Mouse (Mus musculus): ENCODE measurements around the gene Gm7030. TPM values are rescaled to one million over a fixed set of nuclear protein-coding genes. Genes with fewer than 3 reads are reported as not detected.
A peak's percentile ranks its signal among the peaks of the same experiment; 100 is the strongest.
"Not testable (repeated sequence)": the region's sequence is repeated elsewhere in the genome, so short reads cannot be mapped to it uniquely, and the experiment has no call there.

Gm7030 gene
- polyA plus RNA-seq, 1 experiment from 2014 or later = not detected

DNA sequence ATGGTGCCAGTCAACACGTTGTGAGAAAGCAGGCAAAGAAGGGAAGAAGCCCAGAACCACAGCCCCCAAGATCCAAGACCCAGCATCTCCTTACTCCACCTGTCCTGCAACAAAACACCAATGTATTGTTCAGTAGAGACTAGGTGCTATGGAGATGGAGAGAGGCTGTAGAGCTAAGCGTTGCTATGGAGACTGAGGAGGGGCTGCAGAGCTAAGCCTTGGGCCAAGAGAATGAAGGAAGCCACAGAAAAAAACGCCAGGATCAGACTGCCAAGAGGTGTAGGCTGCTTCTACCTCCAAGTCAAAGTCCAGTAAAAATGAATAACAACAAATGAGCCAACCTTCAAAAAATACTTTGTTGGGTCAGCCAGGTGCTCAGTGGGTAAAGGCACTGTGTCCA, 12.7 kb downstream of the Gm7030 start:
- not testable (repeated sequence) for H3K4me2 ChIP-seq; H3K9ac ChIP-seq (ENCODE audit: low read length); H3K9me3 ChIP-seq (ENCODE audit: control insufficient read depth, low read length); H3K4me3 ChIP-seq (ENCODE audit: low read depth, low read length); H3K36me3 ChIP-seq (ENCODE audit: control insufficient read depth, insufficient read depth, low read length); H3K27me3 ChIP-seq (ENCODE audit: control insufficient read depth, insufficient read depth, low read length); DNase-seq (ENCODE audit: low spot score, missing footprints); H3K27ac ChIP-seq (ENCODE audit: low read depth, low read length); ATAC-seq (ENCODE audit: low FRiP score); H3K4me1 ChIP-seq (ENCODE audit: control insufficient read depth, insufficient read depth, low read length)
- 12% methylated on average over 3 of the region's 3 CpGs for WGBS

DNA sequence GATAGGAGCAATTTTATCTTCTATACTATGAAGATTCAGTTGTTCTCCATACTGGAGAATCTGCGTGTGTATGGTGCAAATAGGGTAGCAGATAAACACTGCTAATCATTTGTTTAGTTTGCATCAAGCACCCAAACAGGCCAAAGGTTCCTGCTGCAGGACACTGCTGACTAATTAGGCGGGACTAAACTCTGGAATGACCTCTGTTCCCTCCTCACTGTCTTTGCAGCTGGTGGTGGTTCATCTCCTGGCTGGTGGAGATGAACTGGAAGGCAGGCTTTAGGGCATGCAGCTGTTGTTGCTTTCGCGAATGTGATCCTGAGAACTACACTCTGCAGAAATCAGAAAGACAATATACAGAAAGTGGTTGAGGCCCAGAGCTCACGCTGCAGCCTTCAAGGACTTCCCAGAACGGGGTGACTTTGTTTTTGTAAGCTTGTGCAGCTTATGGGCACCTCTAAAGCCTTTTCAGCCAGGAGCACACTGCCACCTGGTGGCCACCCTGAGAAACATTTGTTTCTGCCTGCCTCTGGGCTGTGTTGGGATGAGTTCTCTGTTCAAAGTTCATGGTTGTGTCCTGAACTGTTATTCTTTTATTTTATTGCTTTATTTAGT, 15.1 kb downstream of the Gm7030 start:
- 0 out of 2 replicates have a peak, but pooled peaks have one; percentile 57 for ATAC-seq (ENCODE audit: low FRiP score)
- H3K27ac ChIP-seq (ENCODE audit: low read depth, low read length); H3K4me2 ChIP-seq; H3K9me3 ChIP-seq (ENCODE audit: control insufficient read depth, low read length); H3K9ac ChIP-seq (ENCODE audit: low read length); H3K27me3 ChIP-seq (ENCODE audit: control insufficient read depth, insufficient read depth, low read length); H3K4me3 ChIP-seq (ENCODE audit: low read depth, low read length); H3K36me3 ChIP-seq (ENCODE audit: control insufficient read depth, insufficient read depth, low read length); H3K4me1 ChIP-seq (ENCODE audit: control insufficient read depth, insufficient read depth, low read length): not testable (repeated sequence)
- 19% methylated on average over 6 of the region's 6 CpGs for WGBS
- DNase-seq (ENCODE audit: low spot score, missing footprints) = peak; percentile 90

DNA sequence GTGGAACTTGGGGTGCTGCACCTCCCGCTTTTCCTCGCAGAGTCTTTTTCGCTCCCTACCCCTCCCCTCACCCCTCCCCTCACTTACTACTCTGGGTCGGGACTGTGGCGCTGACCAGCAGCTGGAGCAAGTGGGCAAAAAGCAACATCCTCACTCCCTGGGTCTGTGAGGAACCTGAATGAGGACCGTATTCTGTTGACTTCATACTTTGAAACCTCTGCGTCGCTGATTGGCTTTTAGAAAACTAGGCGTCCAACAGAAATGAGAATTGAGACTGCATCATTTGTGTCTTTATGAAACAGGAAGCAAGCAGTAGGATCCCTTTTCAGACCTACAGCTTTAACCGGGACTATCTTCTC, 17.7 kb downstream of the Gm7030 start:
- WGBS = 3% methylated on average over 10 of the region's 10 CpGs
- peak; percentile 50; the same call in 1 of the 2 replicates for ATAC-seq (ENCODE audit: low FRiP score)

DNA sequence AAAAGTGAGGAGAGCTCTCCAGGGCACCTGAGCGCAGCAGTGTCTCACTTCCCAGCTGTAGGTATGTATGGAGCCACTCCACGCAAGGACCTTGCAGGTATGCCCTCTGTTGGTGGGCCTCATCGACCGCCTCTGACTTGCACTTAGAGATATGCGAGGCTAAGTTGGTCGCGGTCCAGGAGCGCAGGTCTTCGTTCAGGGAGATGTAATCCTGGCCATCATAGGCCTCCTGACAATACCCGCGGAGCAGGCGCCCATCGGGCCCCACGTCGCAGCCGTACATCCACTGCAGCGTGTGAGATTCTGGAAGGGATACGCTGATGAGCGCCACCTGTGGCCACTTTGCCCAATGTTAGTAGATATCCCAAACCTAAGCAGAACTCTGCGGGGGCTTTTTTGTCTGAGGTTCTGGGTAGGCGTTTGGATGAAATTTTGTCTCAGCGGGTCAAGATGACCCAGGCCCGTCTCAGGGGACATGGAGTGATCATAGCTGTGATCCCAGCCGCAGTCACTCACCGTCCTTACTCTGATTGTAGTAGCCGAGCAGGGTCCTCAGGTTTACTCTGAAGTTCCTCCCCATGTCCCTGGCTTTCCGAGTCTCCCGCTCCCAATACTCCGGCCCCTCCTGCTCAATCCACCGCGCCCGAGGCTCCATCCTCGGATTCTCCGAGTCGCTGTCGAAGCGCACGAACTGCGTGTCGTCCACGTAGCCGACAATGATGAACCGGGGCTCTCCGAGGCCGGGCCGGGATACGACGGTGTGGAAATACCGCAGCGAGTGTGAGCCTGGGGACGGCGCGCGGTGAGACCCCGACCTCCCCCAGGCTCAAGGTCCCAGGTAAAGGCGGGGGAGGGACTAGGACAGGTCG, 18.4 kb downstream of the Gm7030 start:
- Histone ChIP-seq H3K9ac (ENCODE audit: low read length) (peak overlapping the region; percentile 42), H3K4me3 (ENCODE audit: low read depth, low read length) (peak overlapping the region; percentile 36), H3K4me2 (peak overlapping the region; percentile 71)
- WGBS = 1% methylated on average over 56 of the region's 57 CpGs
- ATAC-seq (ENCODE audit: low FRiP score) = peak; percentile 77
- H3K27ac ChIP-seq (ENCODE audit: low read depth, low read length); H3K27me3 ChIP-seq (ENCODE audit: control insufficient read depth, insufficient read depth, low read length); H3K9me3 ChIP-seq (ENCODE audit: control insufficient read depth, low read length); H3K36me3 ChIP-seq (ENCODE audit: control insufficient read depth, insufficient read depth, low read length); H3K4me1 ChIP-seq (ENCODE audit: control insufficient read depth, insufficient read depth, low read length): not testable (repeated sequence)
- DNase-seq (ENCODE audit: low spot score, missing footprints) = peak; percentile 95

More for the DNA sequence above, 17.7 kb downstream of the Gm7030 start:
- H3K27ac ChIP-seq (ENCODE audit: low read depth, low read length); H3K36me3 ChIP-seq (ENCODE audit: control insufficient read depth, insufficient read depth, low read length); H3K4me1 ChIP-seq (ENCODE audit: control insufficient read depth, insufficient read depth, low read length); H3K9me3 ChIP-seq (ENCODE audit: control insufficient read depth, low read length); H3K27me3 ChIP-seq (ENCODE audit: control insufficient read depth, insufficient read depth, low read length): not testable (repeated sequence)
- H3K4me2 ChIP-seq = peak overlapping the region; percentile 71
- H3K9ac ChIP-seq (ENCODE audit: low read length) = peak overlapping the region; percentile 42
- H3K4me3 ChIP-seq (ENCODE audit: low read depth, low read length) = peak overlapping the region; percentile 36
- DNase-seq (ENCODE audit: low spot score, missing footprints) = peak; percentile 91

DNA sequence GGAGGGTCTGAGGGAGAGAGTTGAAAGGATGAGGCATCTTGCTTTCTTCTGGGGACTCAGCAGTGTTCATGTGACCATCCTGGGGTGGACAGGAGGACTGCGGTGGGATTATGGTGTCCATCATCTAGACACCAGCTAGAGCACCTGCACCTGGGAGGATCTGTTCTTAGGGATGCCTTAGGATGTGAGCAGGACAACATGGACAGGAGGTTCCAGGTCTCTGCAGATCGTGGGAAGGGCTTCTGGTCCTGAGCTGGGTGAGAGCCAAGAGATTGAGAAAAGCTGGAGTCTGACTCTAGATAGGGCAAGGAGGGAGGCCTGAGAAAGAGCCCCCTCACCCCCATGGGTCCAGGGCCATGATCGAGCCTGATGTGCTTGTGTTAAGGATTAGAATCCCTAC, 19.1 kb downstream of the Gm7030 start:
- H3K27me3 ChIP-seq (ENCODE audit: control insufficient read depth, insufficient read depth, low read length); H3K4me1 ChIP-seq (ENCODE audit: control insufficient read depth, insufficient read depth, low read length); H3K36me3 ChIP-seq (ENCODE audit: control insufficient read depth, insufficient read depth, low read length); H3K9ac ChIP-seq (ENCODE audit: low read length); DNase-seq (ENCODE audit: low spot score, missing footprints); H3K4me2 ChIP-seq; H3K9me3 ChIP-seq (ENCODE audit: control insufficient read depth, low read length); H3K27ac ChIP-seq (ENCODE audit: low read depth, low read length); H3K4me3 ChIP-seq (ENCODE audit: low read depth, low read length): not testable (repeated sequence)
- ATAC-seq (ENCODE audit: low FRiP score) = peak; percentile 10; the same call in 1 of the 2 replicates
- 53% methylated on average over 3 of the region's 3 CpGs for WGBS

DNA sequence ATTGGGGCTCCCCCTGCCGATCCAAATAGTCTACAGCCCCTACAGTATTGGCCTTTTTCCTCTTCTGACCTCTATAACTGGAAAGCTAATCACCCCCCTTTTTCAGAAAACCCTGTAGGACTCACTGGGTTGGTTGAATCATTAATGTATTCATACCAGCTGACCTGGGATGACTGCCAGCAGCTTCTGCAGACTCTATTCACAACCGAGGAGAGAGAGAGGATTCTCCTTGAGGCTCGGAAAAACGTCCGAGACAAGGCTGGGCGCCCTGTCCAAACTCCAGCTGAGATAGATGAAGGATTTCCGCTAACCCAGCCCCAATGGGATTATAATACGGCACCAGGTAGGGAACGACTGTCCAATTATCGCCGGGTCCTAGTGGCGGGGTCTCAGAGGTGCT, 27.1 kb downstream of the Gm7030 start:
- H3K27ac ChIP-seq (ENCODE audit: low read depth, low read length); H3K4me3 ChIP-seq (ENCODE audit: low read depth, low read length); H3K36me3 ChIP-seq (ENCODE audit: control insufficient read depth, insufficient read depth, low read length); H3K9me3 ChIP-seq (ENCODE audit: control insufficient read depth, low read length); H3K9ac ChIP-seq (ENCODE audit: low read length); ATAC-seq (ENCODE audit: low FRiP score); H3K4me1 ChIP-seq (ENCODE audit: control insufficient read depth, insufficient read depth, low read length); H3K27me3 ChIP-seq (ENCODE audit: control insufficient read depth, insufficient read depth, low read length); H3K4me2 ChIP-seq; DNase-seq (ENCODE audit: low spot score, missing footprints): not testable (repeated sequence)
- WGBS = 94% methylated on average over 11 of the region's 12 CpGs

DNA sequence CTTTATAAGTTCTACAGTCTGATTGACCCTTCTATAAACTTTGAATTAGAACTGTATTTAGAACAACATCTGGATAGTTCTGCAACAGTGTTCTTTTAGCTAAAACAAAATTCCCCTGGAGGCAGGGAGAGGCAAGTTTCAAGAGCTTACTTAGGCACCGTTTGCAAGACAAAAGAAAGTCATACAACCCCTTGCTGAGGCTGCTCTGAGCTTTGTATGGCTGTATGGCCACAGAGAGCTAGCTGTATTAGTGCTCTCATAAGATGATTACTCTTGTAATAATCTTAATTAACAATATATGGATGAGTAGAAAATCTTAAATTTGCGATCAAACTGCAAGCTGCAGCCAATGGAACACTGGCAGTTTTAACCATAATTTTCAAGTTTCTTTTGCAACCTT, 29.6 kb downstream of the Gm7030 start:
- not testable (repeated sequence) for H3K9me3 ChIP-seq (ENCODE audit: control insufficient read depth, low read length); H3K27ac ChIP-seq (ENCODE audit: low read depth, low read length); H3K36me3 ChIP-seq (ENCODE audit: control insufficient read depth, insufficient read depth, low read length); ATAC-seq (ENCODE audit: low FRiP score); DNase-seq (ENCODE audit: low spot score, missing footprints); H3K4me1 ChIP-seq (ENCODE audit: control insufficient read depth, insufficient read depth, low read length); H3K4me3 ChIP-seq (ENCODE audit: low read depth, low read length); H3K27me3 ChIP-seq (ENCODE audit: control insufficient read depth, insufficient read depth, low read length); H3K9ac ChIP-seq (ENCODE audit: low read length); H3K4me2 ChIP-seq
- WGBS = 37% methylated on average over 2 of the region's 2 CpGs

DNA sequence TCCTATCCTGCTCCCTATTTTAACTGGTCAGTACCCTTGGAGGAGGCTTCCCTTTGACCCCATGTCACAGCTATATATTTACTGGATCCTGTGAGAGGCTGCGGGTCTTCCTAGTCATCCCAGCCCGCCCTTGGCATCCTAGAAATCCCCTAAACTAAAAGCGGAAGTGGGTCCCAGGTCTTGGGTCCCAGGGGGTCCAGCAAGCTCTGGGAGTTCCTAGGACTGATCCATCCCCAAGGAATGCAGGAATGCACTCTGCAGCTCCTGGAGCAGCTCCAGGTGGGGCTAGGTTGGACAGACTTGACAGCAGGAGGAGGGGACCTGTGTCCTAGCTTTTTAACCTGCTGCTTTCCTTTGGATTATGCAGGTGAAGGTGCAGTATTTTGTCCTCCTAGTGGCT, 35.3 kb downstream of the Gm7030 start:
- no peak for ATAC-seq (ENCODE audit: low FRiP score)
- WGBS = 11% methylated on average over 3 of the region's 3 CpGs
- no peak overlapping the region for H3K9ac ChIP-seq (ENCODE audit: low read length)

DNA sequence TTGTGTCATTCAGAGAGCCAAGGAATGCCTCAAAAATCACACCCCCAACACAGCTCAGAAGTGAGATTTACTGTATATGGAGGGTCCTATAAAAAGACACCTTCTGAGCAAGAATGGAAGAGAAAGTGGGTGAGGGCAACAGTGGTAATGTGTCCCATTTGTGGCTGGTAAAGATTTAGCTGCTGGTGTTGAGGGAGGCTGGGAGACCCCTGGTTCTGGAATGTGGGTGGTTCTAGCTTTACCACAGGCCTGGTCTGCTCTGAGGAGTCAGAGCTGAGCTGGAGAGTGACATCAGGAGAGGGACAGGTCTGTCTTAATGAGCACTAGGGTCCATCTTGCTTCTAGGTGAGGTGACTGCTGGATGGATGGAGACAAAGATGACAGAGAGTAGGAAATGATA, 36.7 kb downstream of the Gm7030 start:
- not testable (repeated sequence) for H3K4me1 ChIP-seq (ENCODE audit: control insufficient read depth, insufficient read depth, low read length); H3K4me3 ChIP-seq (ENCODE audit: low read depth, low read length); ATAC-seq (ENCODE audit: low FRiP score); H3K27me3 ChIP-seq (ENCODE audit: control insufficient read depth, insufficient read depth, low read length); H3K9ac ChIP-seq (ENCODE audit: low read length); H3K9me3 ChIP-seq (ENCODE audit: control insufficient read depth, low read length); DNase-seq (ENCODE audit: low spot score, missing footprints); H3K27ac ChIP-seq (ENCODE audit: low read depth, low read length); H3K4me2 ChIP-seq; H3K36me3 ChIP-seq (ENCODE audit: control insufficient read depth, insufficient read depth, low read length)

More for the DNA sequence above, 35.3 kb downstream of the Gm7030 start:
- Histone ChIP-seq H3K4me1 (ENCODE audit: control insufficient read depth, insufficient read depth, low read length) (no peaks in the 10 kb centered on the region), H3K4me2 (no peak overlapping the region), H3K27me3 (ENCODE audit: control insufficient read depth, insufficient read depth, low read length) (no peaks in the 10 kb centered on the region), H3K4me3 (ENCODE audit: low read depth, low read length) (no peak overlapping the region), H3K36me3 (ENCODE audit: control insufficient read depth, insufficient read depth, low read length) (no peaks in the 10 kb centered on the region), H3K27ac (ENCODE audit: low read depth, low read length) (no peak overlapping the region), H3K9me3 (ENCODE audit: control insufficient read depth, low read length) (no peaks in the 10 kb centered on the region)
- DNase-seq (ENCODE audit: low spot score, missing footprints) = no peak

Data from midbrain, embryonic 11.5 days (tissue).